Mouse (Mus musculus) megakaryocyte-erythroid progenitor cell, adult 5-6 weeks (primary cell): ENCODE data around the gene Spcs2. TPM values are rescaled to one million over a fixed set of nuclear protein-coding genes. Genes with fewer than 3 reads are reported as not detected.
A peak's percentile ranks its signal among the peaks of the same experiment; 100 is the strongest.
"Not testable (repeated sequence)": the region's sequence is repeated elsewhere in the genome, so short reads cannot be mapped to it uniquely, and the experiment has no call there.

Experiments used
- ATAC-seq: replicated peaks from 2 replicates; pipeline ENCODE4 v1.8.0; 2016; ENCODE audit warnings: mild to moderate bottlenecking, inconsistent platforms; ENCODE audit not compliant: severe bottlenecking, poor library complexity, low FRiP score, low TSS enrichment
- total RNA-seq, 2 experiments: library from RNA; stranded (forward) in 1 of 2; stranded (reverse) in 1 of 2; fragments of 200-1000, 215-1000 nt in 1 of 2; fragments of >200 nt in 1 of 2; fragmentation: Nextera tagmentation in 1 of 2; gene quantifications; 2 replicates each; pipeline ENCODE4 v1.2.3; 2014 to 2017

Spcs2 gene
- total RNA-seq, 2 experiments from 2014 or later, result 132 to 153 TPM

- ATAC-seq, result peak; percentile 92
Observed at GRCm38 (mm10) chr7:99828083-99828570, 35.1 kb downstream of the Spcs2 start, which contains the start of gene Neu3. TSS of gene Neu3 (minus strand) at chr7:99828417.

GRCm38 (mm10) chr7:99826096-99826495 is 37.2 kb downstream of the Spcs2 start:
- ATAC-seq, result no peak

- ATAC-seq, result peak; percentile 10; the same call in 1 of the 2 replicates
Observed at GRCm38 (mm10) chr7:99825511-99825910, 37.8 kb downstream of the Spcs2 start.

GRCm38 (mm10) chr7:99824649-99825483 is 38.4 kb downstream of the Spcs2 start:
- peak; percentile 56 for ATAC-seq

- no peak for ATAC-seq
Observed at GRCm38 (mm10) chr7:99823045-99823663, 40.1 kb downstream of the Spcs2 start.

- ATAC-seq, result peak; percentile 66
Observed at GRCm38 (mm10) chr7:99822426-99822825, 40.8 kb downstream of the Spcs2 start.

GRCm38 (mm10) chr7:99821953-99822352 is 41.3 kb downstream of the Spcs2 start:
- no peak for ATAC-seq

- ATAC-seq, result not testable (repeated sequence)
Observed at GRCm38 (mm10) chr7:99818181-99818725, 45.0 kb downstream of the Spcs2 start.

- ATAC-seq, result peak; percentile 47; the same call in 1 of the 2 replicates
Observed at GRCm38 (mm10) chr7:99813394-99813793, 49.9 kb downstream of the Spcs2 start.

- no peak for ATAC-seq
Observed at GRCm38 (mm10) chr7:99811661-99812060, 51.6 kb downstream of the Spcs2 start.

GRCm38 (mm10) chr7:99810814-99811213 is 52.4 kb downstream of the Spcs2 start:
- no peak for ATAC-seq

GRCm38 (mm10) chr7:99807043-99807442 is 56.2 kb downstream of the Spcs2 start:
- ATAC-seq, result not testable (repeated sequence)

- no peak for ATAC-seq
Observed at GRCm38 (mm10) chr7:99805340-99805739, 57.9 kb downstream of the Spcs2 start.

- not testable (repeated sequence) for ATAC-seq
Observed at GRCm38 (mm10) chr7:99804033-99804432, 59.2 kb downstream of the Spcs2 start.

- ATAC-seq, result no peak
Observed at GRCm38 (mm10) chr7:99803535-99803934, 59.7 kb downstream of the Spcs2 start.

- peak; percentile 41; the same call in 1 of the 2 replicates for ATAC-seq
Observed at GRCm38 (mm10) chr7:99799118-99799517, 64.1 kb downstream of the Spcs2 start.

GRCm38 (mm10) chr7:99797911-99798647 is 65.2 kb downstream of the Spcs2 start:
- ATAC-seq, result peak; percentile 79

GRCm38 (mm10) chr7:99797261-99797660 is 66.0 kb downstream of the Spcs2 start:
- ATAC-seq, result no peak

GRCm38 (mm10) chr7:99796471-99796870 is 66.8 kb downstream of the Spcs2 start:
- no peak for ATAC-seq
